ENCODE assay signal across 8 mouse cellular contexts in genomic region chrX:75744466-75744865, GRCm38 (mm10).
A peak's percentile ranks its signal among the peaks of the same experiment; 100 is the strongest.
DNase-seq lines count a peak whose midpoint lies in the region; ATAC-seq and TF ChIP-seq lines count a peak whose summit lies in the region.
"Not testable (repeated sequence)": the region's sequence is repeated elsewhere in the genome, so short reads cannot be mapped to it uniquely, and the experiment has no call there.

No protein-coding gene starts in this region.

- peak; percentile 72 for DNase-seq in A20 (ENCODE audit: low read depth, low spot score)
- DNase-seq in adrenal gland, adult 2 months, result peak; percentile 88
- DNase-seq in embryo, embryonic 11.5 days (ENCODE audit: low read depth, low spot score), result peak; percentile 46
- DNase-seq in gastrocnemius, postnatal 25 days, result peak; percentile 82
- DNase-seq in kidney, adult 11 months, result peak; percentile 82
- peak; percentile 32 for DNase-seq in liver, postnatal 0 days
- DNase-seq in neural tube, embryonic 10.5 days (ENCODE audit: extremely low spot score, low spot score), result peak; percentile 16
- peak; percentile 27 for DNase-seq in stomach, postnatal 0 days (ENCODE audit: low spot score)

- not testable (repeated sequence) for H3K9me3 ChIP-seq in liver, postnatal 0 days (ENCODE audit: low read length); stomach, postnatal 0 days (ENCODE audit: control insufficient read depth, low read length)

- not testable (repeated sequence) for ATAC-seq in liver, postnatal 0 days; stomach, postnatal 0 days (ENCODE audit: low FRiP score, low TSS enrichment)

- H3K27me3 ChIP-seq in liver, postnatal 0 days (ENCODE audit: insufficient read depth, low read length); stomach, postnatal 0 days (ENCODE audit: control insufficient read depth, insufficient read depth, low read length): not testable (repeated sequence)

- not testable (repeated sequence) for H3K9ac ChIP-seq in liver, postnatal 0 days (replicated peaks); stomach, postnatal 0 days (ENCODE audit: low read length)

- H3K27ac ChIP-seq in liver, postnatal 0 days (ENCODE audit: low read depth); stomach, postnatal 0 days (replicated peaks): not testable (repeated sequence)

- not testable (repeated sequence) for H3K36me3 ChIP-seq in liver, postnatal 0 days (replicated peaks; ENCODE audit: insufficient read depth, low read length); stomach, postnatal 0 days (ENCODE audit: control insufficient read depth, insufficient read depth, low read length)

- not testable (repeated sequence) for H3K4me2 ChIP-seq in liver, postnatal 0 days (ENCODE audit: low read depth, low read length); stomach, postnatal 0 days (replicated peaks; ENCODE audit: low read depth)

- H3K4me3 ChIP-seq in liver, postnatal 0 days (ENCODE audit: low read depth, low read length); stomach, postnatal 0 days (ENCODE audit: low read depth, low read length): not testable (repeated sequence)

- WGBS in liver, postnatal 0 days (ENCODE audit: insufficient replicate concordance), result 70% methylated on average over 8 of the region's 14 CpGs
- 67% methylated on average over 8 of the region's 14 CpGs for WGBS in stomach, postnatal 0 days

- not testable (repeated sequence) for TF ChIP-seq EP300 in liver, postnatal 0 days (IDR thresholded peaks at IDR 0.05; ENCODE audit: low read depth); stomach, postnatal 0 days (optimal IDR thresholded peaks at IDR 0.05)

- peak; percentile 44 for TF ChIP-seq CTCF in liver, postnatal 0 days (IDR thresholded peaks at IDR 0.05; ENCODE audit: low read depth)
- peak; percentile 55 for TF ChIP-seq CTCF in stomach, postnatal 0 days (IDR thresholded peaks at IDR 0.05; ENCODE audit: low read depth)

- not testable (repeated sequence) for H3K4me1 ChIP-seq in liver, postnatal 0 days (ENCODE audit: insufficient read depth); stomach, postnatal 0 days (replicated peaks; ENCODE audit: control insufficient read depth, insufficient read depth)

Comparison
In these comparisons a context has a peak if more than half of its experiments do, and no peak if none do; other contexts are left out.
1. DNase-seq: peak in every context shown above with its lines; median percentile 88 in adrenal gland, adult 2 months; 82 in gastrocnemius, postnatal 25 days; 82 in kidney, adult 11 months; 72 in A20; 46 in embryo, embryonic 11.5 days; 32 in liver, postnatal 0 days; 27 in stomach, postnatal 0 days; 16 in neural tube, embryonic 10.5 days.